Mouse (Mus musculus) heart, embryonic 11.5 days (tissue): ENCODE results near the gene Evi2. TPM values are rescaled to one million over a fixed set of nuclear protein-coding genes. Genes with fewer than 3 reads are reported as not detected.

Experiments
- ATAC-seq: fragments of 200-750 bp; cut with Nextera tagmentation; replicated peaks from 2 replicates; pipeline ENCODE4 v1.8.0; 2017; ENCODE audit warnings: moderate library complexity; ENCODE audit not compliant: insufficient number of reproducible peaks, low FRiP score, low TSS enrichment
- H3K27ac ChIP-seq: fragments of 300-500 bp; sonication (generic); 2 replicates; pipeline ENCODE4 v1.5.1; 2014; ENCODE audit warnings: mild to moderate bottlenecking, low read depth, low read length
- H3K27me3 ChIP-seq: fragments of 300-500 bp; sonication (generic); 2 replicates; pipeline ENCODE4 v1.6.1; 2014; ENCODE audit warnings: mild to moderate bottlenecking, low read length, mixed read lengths; ENCODE audit not compliant: control insufficient read depth, insufficient read depth
- H3K36me3 ChIP-seq: fragments of 300-500 bp; sonication (generic); 2 replicates; pipeline ENCODE4 v1.6.1; 2014; ENCODE audit warnings: mild to moderate bottlenecking, low read length, moderate library complexity, mixed read lengths; ENCODE audit not compliant: control insufficient read depth, insufficient read depth
- H3K4me1 ChIP-seq: fragments of 300-500 bp; sonication (generic); 2 replicates; pipeline ENCODE4 v1.6.1; 2014; ENCODE audit warnings: low read length; ENCODE audit not compliant: control insufficient read depth, insufficient read depth
- H3K4me2 ChIP-seq: fragments of 300-500 bp; sonication (generic); 2 replicates; pipeline ENCODE4 v1.6.1; 2014; ENCODE audit warnings: mild to moderate bottlenecking, moderate library complexity
- H3K4me3 ChIP-seq: fragments of 300-500 bp; sonication (generic); 2 replicates; pipeline ENCODE4 v1.5.1; 2014; ENCODE audit warnings: low read depth, low read length
- H3K9ac ChIP-seq: fragments of 300-500 bp; sonication (generic); 2 replicates; pipeline ENCODE4 v1.6.1; 2014; ENCODE audit warnings: mild to moderate bottlenecking, low read depth, low read length, moderate library complexity
- H3K9me3 ChIP-seq: fragments of 300-500 bp; sonication (generic); replicated peaks from 2 replicates; pipeline ENCODE4 v1.6.1; 2016; ENCODE audit warnings: low read length; ENCODE audit not compliant: control insufficient read depth
- WGBS: fragments of 180-500 bp; shearing (Covaris S2); extraction: QIAGEN DNeasy Blood & Tissue Kit; methylation state at CpG from one replicate; pipeline ENCODE4 v1.1.7; 2014; ENCODE audit not compliant: insufficient replicate concordance; 5-methylcytosine and 5-hydroxymethylcytosine counted together
- polyA plus RNA-seq: library from polyadenylated mRNA; unstranded; fragments of >200 nt; fragmentation: Nextera tagmentation; extraction: Ambion mirVana; gene quantifications from 2 replicates; pipeline ENCODE4 v1.2.1, GENCODE M21; 2014

The Evi2 gene
- polyA plus RNA-seq, 1 experiment from 2014 or later: 1.4 TPM

DNA sequence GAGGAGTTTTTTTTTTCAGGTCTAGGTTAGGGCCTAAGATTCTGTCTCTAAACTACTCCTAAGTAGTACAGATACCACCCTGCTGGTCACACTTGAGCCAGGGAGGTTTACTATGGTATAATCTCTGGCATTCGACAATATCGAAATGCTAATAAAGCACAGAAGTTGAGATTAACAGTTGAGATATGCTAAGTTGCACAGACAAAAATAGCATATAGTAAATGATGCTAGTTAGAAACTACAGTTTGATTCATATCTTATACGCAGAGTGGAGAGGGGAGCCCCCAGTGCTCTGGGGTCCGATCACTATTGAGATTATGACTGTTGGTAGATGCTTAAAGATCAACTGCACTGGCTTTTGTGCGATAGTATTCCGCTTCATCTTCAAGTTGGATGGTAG, 1.2 kb downstream of the Evi2 start:
- Histone ChIP-seq H3K4me2 (no peak overlapping the region), H3K4me3 (no peak overlapping the region), H3K9me3 (no peaks in the 10 kb centered on the region), H3K36me3 (0 out of 2 replicates have a peak, but pooled peaks cover 4% of the 10 kb centered on the region), H3K27ac (no peak overlapping the region), H3K9ac (no peak overlapping the region), H3K4me1 (peaks cover 12% of the 10 kb centered on the region), H3K27me3 (no peaks in the 10 kb centered on the region)
- 94% methylated on average over 6 of the region's 6 CpGs for WGBS
- ATAC-seq: no peak

DNA sequence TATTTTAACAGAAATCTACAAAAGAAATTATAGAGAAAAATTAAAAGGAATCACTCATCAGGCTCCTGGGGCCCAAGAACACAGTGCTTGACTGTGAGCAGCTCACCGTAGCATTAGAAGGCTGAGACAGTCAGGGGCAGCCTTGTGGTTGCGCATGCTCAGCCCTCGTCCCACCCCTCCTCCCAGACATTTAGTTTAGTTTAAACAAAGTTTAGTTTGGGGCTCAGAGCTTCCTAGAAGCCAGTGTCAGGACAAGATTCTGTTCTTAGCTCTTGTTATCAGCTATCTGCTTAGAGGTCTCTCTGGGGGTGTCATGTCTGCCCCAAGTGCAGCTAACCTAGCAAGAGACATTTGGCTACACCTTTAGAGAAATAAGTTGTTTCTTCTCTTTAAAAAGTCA, 1.8 kb downstream of the Evi2 start:
- no peak overlapping the region for H3K27ac ChIP-seq
- no peak for ATAC-seq

DNA sequence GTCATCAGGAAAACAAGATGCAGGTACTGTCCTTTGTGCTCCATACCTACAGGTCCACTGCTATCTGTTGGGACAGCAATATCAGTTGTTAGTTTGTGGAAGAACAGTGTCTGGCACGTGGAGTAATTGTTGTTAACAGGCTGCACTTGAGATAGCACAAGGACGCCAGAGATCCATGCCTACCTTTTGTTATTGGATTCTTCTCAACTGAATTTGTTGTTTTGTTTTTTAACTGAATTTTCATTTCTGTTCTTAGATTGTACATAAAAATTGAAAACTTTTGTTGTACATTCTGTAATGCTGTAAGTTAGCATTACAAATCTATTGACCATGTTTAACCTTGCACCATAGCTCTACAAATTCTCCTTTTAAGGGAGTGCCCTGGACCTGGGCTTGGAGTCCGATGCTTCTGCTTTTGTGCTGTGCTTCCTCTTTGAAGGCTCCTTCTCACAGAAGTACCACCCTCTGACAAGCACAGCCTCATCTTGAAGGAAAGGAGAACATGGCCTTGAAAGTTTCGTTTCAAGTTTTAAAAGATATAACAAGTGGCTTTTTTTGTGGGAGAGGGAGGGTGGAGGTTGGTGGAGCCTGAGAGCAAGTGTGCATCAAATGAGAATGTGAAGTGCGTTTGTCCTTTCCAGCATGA, 2.5 kb downstream of the Evi2 start:
- H3K4me2 ChIP-seq: no peak overlapping the region
- WGBS: 69% methylated on average over 5 of the region's 5 CpGs
- 0 out of 2 replicates have a peak, but pooled peaks cover 4% of the 10 kb centered on the region for H3K36me3 ChIP-seq
- no peaks in the 10 kb centered on the region for H3K9me3 ChIP-seq
- H3K27me3 ChIP-seq: no peaks in the 10 kb centered on the region
- peaks cover 5% of the 10 kb centered on the region for H3K4me1 ChIP-seq
- H3K9ac ChIP-seq: no peak overlapping the region
- ATAC-seq: no peak
- H3K27ac ChIP-seq: no peak overlapping the region
- H3K4me3 ChIP-seq: no peak overlapping the region

More for the DNA sequence above, 1.8 kb downstream of the Evi2 start:
- Histone ChIP-seq H3K9me3 (no peaks in the 10 kb centered on the region), H3K9ac (no peak overlapping the region), H3K4me3 (no peak overlapping the region), H3K36me3 (0 out of 2 replicates have a peak, but pooled peaks cover 4% of the 10 kb centered on the region), H3K4me1 (peaks cover 7% of the 10 kb centered on the region), H3K27me3 (no peaks in the 10 kb centered on the region), H3K4me2 (no peak overlapping the region)
- WGBS: 89% methylated on average over 3 of the region's 3 CpGs

DNA sequence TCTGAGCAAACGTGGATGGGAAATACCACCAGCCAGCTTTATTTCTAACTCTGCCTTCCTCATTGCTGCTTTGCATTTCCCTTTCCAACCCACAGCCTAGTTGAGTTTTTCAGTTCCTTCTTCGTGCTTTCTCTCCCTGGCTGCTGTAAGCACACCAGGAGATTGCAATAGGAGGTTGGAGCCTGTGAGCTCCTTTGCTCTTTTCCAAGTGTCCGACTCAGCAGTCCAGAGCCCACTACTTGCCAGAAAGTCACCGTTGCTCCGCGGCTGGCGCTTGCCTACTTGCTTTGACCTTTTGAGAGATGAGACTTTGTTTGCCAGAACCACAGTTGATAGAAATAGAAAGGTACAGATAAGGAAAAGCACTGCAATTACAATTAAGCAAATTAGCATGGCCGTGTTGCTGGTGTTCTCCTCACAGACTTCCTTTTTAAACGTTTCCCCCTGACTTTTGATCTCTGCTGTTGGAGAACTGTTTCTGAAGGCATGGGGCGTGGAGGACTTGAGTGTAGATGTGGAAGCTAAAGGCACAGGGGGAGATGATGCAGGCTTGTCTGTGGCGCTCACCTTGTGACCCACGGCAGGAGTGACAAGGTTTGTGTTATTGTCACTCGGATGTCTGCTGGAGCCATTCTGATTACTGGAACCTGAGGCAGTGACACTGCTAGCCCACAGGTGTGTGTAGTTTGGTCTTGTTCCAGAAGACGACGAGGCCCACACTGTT, 3.2 kb downstream of the Evi2 start:
- 64% methylated on average over 15 of the region's 15 CpGs for WGBS

DNA sequence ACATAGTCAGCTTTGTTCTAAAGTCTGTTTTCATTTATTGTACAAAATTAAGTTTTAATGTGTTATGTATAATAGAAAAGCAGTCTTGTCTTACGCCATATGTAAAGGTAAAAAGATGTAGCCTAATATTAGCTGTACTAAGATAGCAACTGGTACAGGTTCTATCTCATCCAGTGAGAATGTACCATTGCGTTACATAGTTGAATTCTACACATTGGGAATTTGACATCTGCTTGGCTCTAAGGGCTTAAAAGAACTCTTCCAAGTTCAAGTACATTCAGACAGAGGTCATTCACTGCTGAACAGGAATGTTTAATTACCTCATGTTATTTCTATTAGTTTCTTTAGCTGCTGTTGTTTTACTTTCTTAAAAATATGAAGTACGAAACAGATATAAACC, 3.8 kb downstream of the Evi2 start:
- H3K36me3 ChIP-seq: 0 out of 2 replicates have a peak, but pooled peaks cover 4% of the 10 kb centered on the region
- WGBS: 87% methylated on average over 3 of the region's 3 CpGs

More for the DNA sequence above, 3.2 kb downstream of the Evi2 start:
- ATAC-seq: no peak
- Histone ChIP-seq H3K27ac (no peak overlapping the region), H3K9ac (no peak overlapping the region), H3K4me2 (no peak overlapping the region), H3K4me1 (peaks cover 5% of the 10 kb centered on the region), H3K36me3 (0 out of 2 replicates have a peak, but pooled peaks cover 4% of the 10 kb centered on the region), H3K27me3 (no peaks in the 10 kb centered on the region), H3K4me3 (no peak overlapping the region), H3K9me3 (no peaks in the 10 kb centered on the region)

DNA sequence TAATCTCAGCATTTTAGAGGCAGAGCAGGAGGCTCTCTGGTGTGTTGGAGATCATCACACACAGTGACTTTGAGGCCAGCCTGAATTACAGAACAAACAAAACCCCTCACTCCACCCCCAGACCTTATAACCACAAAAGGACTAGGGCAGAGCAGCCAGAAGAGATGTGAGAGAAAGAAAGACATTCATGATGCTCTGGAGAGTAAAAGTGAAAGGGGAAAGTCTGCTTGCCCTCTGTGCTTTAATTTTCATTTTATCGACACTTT, 6.1 kb downstream of the Evi2 start:
- WGBS: 98% methylated on average over 1 of the region's 1 CpGs
- Histone ChIP-seq H3K36me3 (0 out of 2 replicates have a peak, but pooled peaks cover 4% of the 10 kb centered on the region), H3K9ac (no peak overlapping the region), H3K4me1 (peaks cover 5% of the 10 kb centered on the region), H3K27me3 (no peaks in the 10 kb centered on the region), H3K9me3 (no peaks in the 10 kb centered on the region), H3K27ac (no peak overlapping the region), H3K4me3 (no peak overlapping the region), H3K4me2 (no peak overlapping the region)
- no peak for ATAC-seq

More for the DNA sequence above, 3.8 kb downstream of the Evi2 start:
- Histone ChIP-seq H3K9ac (no peak overlapping the region), H3K9me3 (no peaks in the 10 kb centered on the region), H3K4me1 (peaks cover 5% of the 10 kb centered on the region), H3K27me3 (no peaks in the 10 kb centered on the region), H3K27ac (no peak overlapping the region), H3K4me2 (no peak overlapping the region), H3K4me3 (no peak overlapping the region)
- no peak for ATAC-seq

DNA sequence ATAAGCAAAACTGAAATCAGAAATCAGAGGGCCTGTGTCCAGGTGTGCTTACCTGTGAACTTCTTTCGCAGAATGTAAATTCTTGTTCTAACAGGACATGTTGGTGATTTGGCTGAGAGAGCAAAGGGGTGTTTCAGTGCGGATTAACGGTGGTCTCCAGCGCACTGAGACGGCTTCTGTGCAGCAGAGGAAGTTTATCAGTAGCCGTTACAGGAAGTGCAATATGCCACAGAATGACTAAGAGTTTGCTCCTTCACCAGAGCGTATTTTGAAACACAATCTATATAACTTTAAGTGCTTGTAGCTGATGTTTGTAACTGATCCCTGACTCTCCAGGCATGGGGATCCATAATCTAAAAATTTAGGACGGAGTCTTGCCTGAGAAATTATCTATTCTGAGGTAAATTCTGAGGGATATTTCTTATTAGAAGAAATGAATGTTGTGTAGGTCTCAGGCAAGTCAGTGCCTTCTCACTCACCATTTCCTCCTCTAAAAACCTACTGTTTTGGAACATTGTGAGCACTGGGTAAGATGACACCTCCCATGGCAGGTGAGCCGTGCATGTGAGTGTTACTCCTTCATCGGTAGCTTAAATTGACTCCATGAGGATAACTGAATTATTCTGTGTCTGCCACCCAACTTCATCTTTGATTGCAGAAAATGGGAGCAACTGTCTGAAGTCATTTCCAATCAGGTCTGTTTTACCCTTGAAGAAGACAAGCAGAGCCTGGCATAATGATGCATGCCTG, 6.7 kb downstream of the Evi2 start, which contains the start of gene Evi2b:
Gene Evi2b (minus strand): TSS at position 203 of the 750 bp plus-strand sequence.
- H3K4me3 ChIP-seq: no peak within 1 kb of the TSS
- H3K27me3 ChIP-seq: no peaks in the 10 kb centered on the region
- H3K27ac ChIP-seq: no peak within 1 kb of the TSS
- H3K9me3 ChIP-seq: no peaks in the 10 kb centered on the region
- peaks cover 5% of the 10 kb centered on the region for H3K4me1 ChIP-seq
- H3K9ac ChIP-seq: no peak within 1 kb of the TSS
- ATAC-seq: no peak
- no peak within 1 kb of the TSS for H3K4me2 ChIP-seq
- H3K36me3 ChIP-seq: 0 out of 2 replicates have a peak, but pooled peaks cover 4% of the 10 kb centered on the region
- WGBS: 71% methylated on average over 10 of the region's 10 CpGs

DNA sequence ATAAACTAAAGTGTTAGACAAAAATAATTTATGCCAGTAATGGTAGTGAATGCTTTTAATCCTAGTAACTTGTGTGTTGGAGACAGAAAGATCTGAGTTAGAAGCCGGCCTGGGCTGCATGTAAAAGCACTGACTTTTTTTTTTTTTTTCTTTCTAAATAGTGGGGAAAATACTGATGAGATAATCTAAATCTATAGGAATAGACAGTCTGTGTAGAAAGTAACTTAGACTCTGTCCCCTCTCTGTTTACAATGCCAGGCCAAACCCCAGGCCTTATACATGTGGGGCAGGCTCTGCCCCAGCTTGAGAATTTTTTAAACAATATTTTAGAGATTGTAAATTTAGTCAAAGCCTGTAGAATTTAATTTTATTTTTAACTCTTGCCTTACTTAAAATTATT, 7.4 kb downstream of the Evi2 start:
- no peaks in the 10 kb centered on the region for H3K27me3 ChIP-seq
- H3K36me3 ChIP-seq: 0 out of 2 replicates have a peak, but pooled peaks cover under 1% of the 10 kb centered on the region
- 89% methylated on average over 1 of the region's 1 CpGs for WGBS
- H3K4me1 ChIP-seq: peaks cover 5% of the 10 kb centered on the region
- no peak overlapping the region for H3K9ac ChIP-seq
- H3K4me3 ChIP-seq: no peak overlapping the region
- ATAC-seq: no peak
- H3K4me2 ChIP-seq: no peak overlapping the region
- no peaks in the 10 kb centered on the region for H3K9me3 ChIP-seq
- H3K27ac ChIP-seq: no peak overlapping the region
